Mouse (Mus musculus) testis, adult 2 months (tissue): ENCODE results near the gene Nrgn.

ENCODE experiments used
- CTCF ChIP-seq: fragments of 200-500 bp; IDR thresholded peaks from 2 replicates; pipeline ENCODE4 v1.5.1; 2012; ENCODE audit warnings: low read depth, mild to moderate bottlenecking, inconsistent platforms, low read length, moderate library complexity; ENCODE audit not compliant: control insufficient read depth, insufficient read depth, insufficient replicate concordance
- POLR2A ChIP-seq: fragments of 200-500 bp; IDR thresholded peaks from 2 replicates; pipeline ENCODE4 v1.6.1; 2012; ENCODE audit warnings: low read depth, mild to moderate bottlenecking, inconsistent platforms, low read length, moderate library complexity; ENCODE audit not compliant: control insufficient read depth

DNA sequence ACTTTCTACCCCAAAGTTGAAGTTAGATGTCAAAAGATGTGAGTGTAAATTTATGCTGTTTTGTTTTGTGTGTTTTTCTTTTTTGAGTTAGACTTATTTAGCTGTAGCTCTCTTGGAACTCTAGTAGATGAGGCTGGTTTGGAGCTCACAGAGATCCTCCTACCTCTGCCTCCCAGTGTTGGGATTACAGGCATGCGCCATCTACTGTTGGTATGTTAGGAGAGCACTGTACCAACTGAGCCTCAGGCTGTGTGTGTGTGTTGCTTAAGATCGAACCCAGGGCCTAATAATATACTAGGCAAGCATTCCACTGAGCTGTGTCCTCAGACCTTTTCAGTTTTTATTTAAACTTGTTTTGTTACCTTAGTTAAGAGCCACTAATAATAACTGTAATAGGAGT lies 40.6 kb downstream of the Nrgn start:
- no peak for TF ChIP-seq CTCF
- no peak for TF ChIP-seq POLR2A
